Mouse (Mus musculus) small intestine, adult 2 months (tissue): ENCODE measurements around the gene Cebpzos. TPM values are rescaled to one million over a fixed set of nuclear protein-coding genes. Genes with fewer than 3 reads are reported as not detected.

ENCODE experiments used
- H3K27ac ChIP-seq: fragments of 200-500 bp; 2 replicates; pipeline ENCODE4 v1.5.1; 2012; ENCODE audit warnings: low read depth, low read length, control low read depth, inconsistent platforms; ENCODE audit not compliant: insufficient read depth
- H3K27me3 ChIP-seq: fragments of 200-500 bp; 2 replicates; pipeline ENCODE4 v1.6.1; 2012; ENCODE audit warnings: mild to moderate bottlenecking, moderate library complexity, low read length, inconsistent platforms; ENCODE audit not compliant: control insufficient read depth, insufficient read depth
- H3K36me3 ChIP-seq: fragments of 200-500 bp; 2 replicates; pipeline ENCODE4 v1.6.1; 2012; ENCODE audit warnings: mild to moderate bottlenecking, low read length, control low read depth, inconsistent platforms; ENCODE audit not compliant: control insufficient read depth, insufficient read depth
- H3K4me1 ChIP-seq: fragments of 200-500 bp; 2 replicates; pipeline ENCODE4 v1.6.1; 2012; ENCODE audit warnings: low read length, inconsistent platforms, mixed read lengths; ENCODE audit not compliant: control insufficient read depth, insufficient read depth, insufficient read length
- H3K4me3 ChIP-seq: fragments of 200-500 bp; 2 replicates; pipeline ENCODE4 v1.5.1; 2012; ENCODE audit warnings: low read depth, mild to moderate bottlenecking, control low read depth, inconsistent platforms, low read length, moderate library complexity
- CTCF ChIP-seq: fragments of 200-500 bp; IDR thresholded peaks from 2 replicates; pipeline ENCODE4 v1.5.1; 2012; ENCODE audit warnings: low read depth, mild to moderate bottlenecking, control low read depth, inconsistent platforms, low read length, moderate library complexity, mixed read lengths; ENCODE audit not compliant: insufficient replicate concordance, insufficient read length; ENCODE audit errors: extremely low read depth
- POLR2A ChIP-seq: fragments of 200-500 bp; IDR thresholded peaks from 2 replicates; pipeline ENCODE4 v1.6.1; 2012; ENCODE audit warnings: low read depth, mild to moderate bottlenecking, control low read depth, inconsistent platforms, low read length, moderate library complexity
- WGBS: fragments of 180-500 bp; shearing (Covaris S2); methylation state at CpG from one replicate; pipeline ENCODE4 v1.1.7; 2018; 5-methylcytosine and 5-hydroxymethylcytosine counted together
- polyA plus RNA-seq: library from polyadenylated mRNA; depleted of rRNA; stranded (reverse); fragments of >200 nt; gene quantifications from 2 replicates; pipeline ENCODE4 v1.2.3, GENCODE M21; 2012; rRNA removed

Gene Cebpzos
- 0.85 and 3.9 TPM in 2 replicates for polyA plus RNA-seq

GRCm38 (mm10) chr17:78916369-78916813, at the start of gene Cebpzos:
Cebpzos (plus strand) TSS chr17:78916500.
- Histone ChIP-seq H3K36me3 (peaks cover 15% of the 10 kb centered on the region), H3K27ac (peak within 1 kb of the TSS; percentile 59), H3K27me3 (no peaks in the 10 kb centered on the region), H3K4me3 (peak within 1 kb of the TSS; percentile 79), H3K4me1 (no peaks in the 10 kb centered on the region; the same call in 1 of the 2 replicates)
- TF ChIP-seq POLR2A (peak; percentile 48), CTCF (no peak)
- under 1% methylated on average over 37 of the region's 37 CpGs for WGBS

- no peak overlapping the region for H3K27ac ChIP-seq
- TF ChIP-seq POLR2A (no peak), CTCF (no peak)
- WGBS = 94% methylated on average over 6 of the region's 6 CpGs
- H3K4me3 ChIP-seq = no peak overlapping the region
- H3K36me3 ChIP-seq = peaks cover 60% of the 10 kb centered on the region
- H3K4me1 ChIP-seq = no peaks in the 10 kb centered on the region
- H3K27me3 ChIP-seq = no peaks in the 10 kb centered on the region
These were observed 42.4 kb upstream of the Cebpzos start for GRCm38 (mm10) chr17:78873886-78874285.

- peak overlapping the region; percentile 89 for H3K27ac ChIP-seq
- H3K27me3 ChIP-seq = no peaks in the 10 kb centered on the region
- 3% methylated on average over 5 of the region's 7 CpGs for WGBS
- peaks cover 15% of the 10 kb centered on the region for H3K36me3 ChIP-seq
- H3K4me3 ChIP-seq = peak overlapping the region; percentile 78
- TF ChIP-seq CTCF = no peak
- no peak for TF ChIP-seq POLR2A
- H3K4me1 ChIP-seq = peaks cover 3% of the 10 kb centered on the region; the same call in 1 of the 2 replicates
These were observed 34.4 kb upstream of the Cebpzos start for GRCm38 (mm10) chr17:78881878-78882304.

- TF ChIP-seq CTCF (no peak), POLR2A (peak; percentile 90)
- 1% methylated on average over 28 of the region's 28 CpGs for WGBS
These were observed 33.7 kb upstream of the Cebpzos start, which contains the start of gene Eif2ak2 for GRCm38 (mm10) chr17:78882401-78883112. Eif2ak2 (minus strand) TSS chr17:78882573.

GRCm38 (mm10) chr17:78883291-78883690, 33.0 kb upstream of the Cebpzos start:
- Histone ChIP-seq H3K27me3 (no peaks in the 10 kb centered on the region), H3K36me3 (peaks cover 5% of the 10 kb centered on the region), H3K4me3 (no peak overlapping the region), H3K27ac (no peak overlapping the region), H3K4me1 (peaks cover 3% of the 10 kb centered on the region; the same call in 1 of the 2 replicates)
- 88% methylated on average over 4 of the region's 4 CpGs for WGBS
- TF ChIP-seq POLR2A = no peak
- no peak for TF ChIP-seq CTCF

More at GRCm38 (mm10) chr17:78882401-78883112, 33.7 kb upstream of the Cebpzos start, which contains the start of gene Eif2ak2:
- peaks cover 3% of the 10 kb centered on the region; the same call in 1 of the 2 replicates for H3K4me1 ChIP-seq
- H3K36me3 ChIP-seq = peaks cover 12% of the 10 kb centered on the region
- H3K27ac ChIP-seq = peak within 1 kb of the TSS; percentile 89
- H3K4me3 ChIP-seq = peak within 1 kb of the TSS; percentile 78
- no peaks in the 10 kb centered on the region for H3K27me3 ChIP-seq

GRCm38 (mm10) chr17:78885286-78886065, 30.8 kb upstream of the Cebpzos start:
- Histone ChIP-seq H3K27me3 (no peaks in the 10 kb centered on the region), H3K4me3 (no peak overlapping the region), H3K36me3 (no peaks in the 10 kb centered on the region), H3K4me1 (peaks cover 3% of the 10 kb centered on the region; the same call in 1 of the 2 replicates), H3K27ac (no peak overlapping the region)
- TF ChIP-seq POLR2A (no peak), CTCF (no peak)
- WGBS = 80% methylated on average over 5 of the region's 5 CpGs

- no peak for TF ChIP-seq POLR2A
- no peak for TF ChIP-seq CTCF
- no peaks in the 10 kb centered on the region for H3K36me3 ChIP-seq
- no peak overlapping the region for H3K4me3 ChIP-seq
- no peak overlapping the region for H3K27ac ChIP-seq
- H3K4me1 ChIP-seq = no peaks in the 10 kb centered on the region
- WGBS = 85% methylated on average over 4 of the region's 4 CpGs
- no peaks in the 10 kb centered on the region for H3K27me3 ChIP-seq
These were observed 27.7 kb upstream of the Cebpzos start for GRCm38 (mm10) chr17:78888554-78888953.
